Mouse (Mus musculus) liver, postnatal 0 days (tissue): ENCODE data around the gene Gm17545. TPM values are rescaled to one million over a fixed set of nuclear protein-coding genes. Genes with fewer than 3 reads are reported as not detected.

ENCODE experiments used
- ATAC-seq: fragments of 200-750 bp; cut with Nextera tagmentation; 2 replicates; pipeline ENCODE4 v1.8.0; 2017; ENCODE audit warnings: mild to moderate bottlenecking, moderate library complexity
- DNase-seq: peaks from one replicate; pipeline ENCODE4 v3.0.0-alpha.2; 2016
- H3K27ac ChIP-seq: fragments of 300-500 bp; sonication (generic); 2 replicates; pipeline ENCODE4 v1.5.1; 2014; ENCODE audit warnings: antibody characterized with exemption, moderate library complexity, mild to moderate bottlenecking, low read depth
- H3K27me3 ChIP-seq: fragments of 300-500 bp; sonication (generic); 2 replicates; pipeline ENCODE4 v1.6.1; 2014; ENCODE audit warnings: low read length, control low read depth, mixed read lengths; ENCODE audit not compliant: insufficient read depth
- H3K36me3 ChIP-seq: fragments of 300-500 bp; sonication (generic); replicated peaks from 2 replicates; pipeline ENCODE4 v1.6.1; 2014; ENCODE audit warnings: mild to moderate bottlenecking, control low read depth, low read length, moderate library complexity, mixed read lengths; ENCODE audit not compliant: insufficient read depth
- H3K4me1 ChIP-seq: fragments of 300-500 bp; sonication (generic); 2 replicates; pipeline ENCODE4 v1.6.1; 2014; ENCODE audit warnings: antibody characterized with exemption, mild to moderate bottlenecking, control low read depth; ENCODE audit not compliant: insufficient read depth
- H3K4me2 ChIP-seq: fragments of 300-500 bp; sonication (generic); 2 replicates; pipeline ENCODE4 v1.6.1; 2014; ENCODE audit warnings: low read depth, mild to moderate bottlenecking, low read length, moderate library complexity, mixed read lengths
- H3K4me3 ChIP-seq: fragments of 300-500 bp; sonication (generic); 2 replicates; pipeline ENCODE4 v1.5.1; 2014; ENCODE audit warnings: low read depth, low read length
- H3K9ac ChIP-seq: fragments of 300-500 bp; sonication (generic); replicated peaks from 2 replicates; pipeline ENCODE4 v1.6.1; 2014; ENCODE audit warnings: mild to moderate bottlenecking, moderate library complexity
- H3K9me3 ChIP-seq: fragments of 300-500 bp; sonication (generic); 2 replicates; pipeline ENCODE4 v1.6.1; 2016; ENCODE audit warnings: mild to moderate bottlenecking, control low read depth, low read length, mixed read lengths
- CTCF ChIP-seq: sonication (generic); IDR thresholded peaks from 2 replicates; pipeline ENCODE4 v1.5.1; 2016; ENCODE audit warnings: antibody characterized with exemption, low read depth
- EP300 ChIP-seq: IDR thresholded peaks from 2 replicates; pipeline ENCODE4 v1.6.1; 2016; ENCODE audit warnings: antibody characterized with exemption, low read depth, mild to moderate bottlenecking
- WGBS: fragments of 180-500 bp; shearing (Covaris S2); extraction: QIAGEN DNeasy Blood & Tissue Kit; methylation state at CpG from one replicate; pipeline ENCODE4 v1.1.7; 2014; ENCODE audit not compliant: insufficient replicate concordance; 5-methylcytosine and 5-hydroxymethylcytosine counted together
- polyA plus RNA-seq: library from polyadenylated mRNA; unstranded; fragments of >200 nt; fragmentation: Nextera tagmentation; extraction: Ambion mirVana; gene quantifications from 2 replicates; pipeline ENCODE4 v1.2.1, GENCODE M21; 2015

Gm17545 gene
- polyA plus RNA-seq, 1 experiment from 2014 or later: not detected

DNA sequence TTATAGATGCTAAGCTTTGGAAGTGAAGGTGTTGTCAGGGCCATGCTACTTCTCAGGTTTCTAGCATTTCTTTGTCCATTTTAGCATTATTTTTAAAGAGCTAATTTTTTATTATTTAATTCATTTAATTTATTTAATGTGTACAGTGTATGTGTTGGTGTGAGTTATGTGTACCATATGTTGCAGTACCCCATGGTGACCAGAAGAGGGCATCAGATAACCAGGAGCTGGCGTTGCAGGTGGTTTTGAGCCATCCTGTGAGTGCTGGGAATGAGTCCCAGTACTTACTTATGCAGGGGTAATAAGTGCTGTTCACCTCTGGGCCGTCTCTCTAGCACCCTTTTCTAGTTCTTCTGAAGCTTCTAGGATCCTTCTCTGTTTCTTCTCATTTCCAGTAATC is 41.0 kb downstream of the Gm17545 start:
- Histone ChIP-seq H3K4me2 (no peak overlapping the region), H3K27ac (no peak overlapping the region), H3K27me3 (no peaks in the 10 kb centered on the region), H3K36me3 (no peaks in the 10 kb centered on the region; the same call in 1 of the 2 replicates), H3K4me1 (no peaks in the 10 kb centered on the region), H3K9me3 (no peaks in the 10 kb centered on the region), H3K4me3 (no peak overlapping the region), H3K9ac (no peak overlapping the region)
- ATAC-seq (no peak), DNase-seq (no peak)
- TF ChIP-seq CTCF (peak; percentile 49), EP300 (no peak)
- WGBS: 81% methylated on average over 2 of the region's 2 CpGs

DNA sequence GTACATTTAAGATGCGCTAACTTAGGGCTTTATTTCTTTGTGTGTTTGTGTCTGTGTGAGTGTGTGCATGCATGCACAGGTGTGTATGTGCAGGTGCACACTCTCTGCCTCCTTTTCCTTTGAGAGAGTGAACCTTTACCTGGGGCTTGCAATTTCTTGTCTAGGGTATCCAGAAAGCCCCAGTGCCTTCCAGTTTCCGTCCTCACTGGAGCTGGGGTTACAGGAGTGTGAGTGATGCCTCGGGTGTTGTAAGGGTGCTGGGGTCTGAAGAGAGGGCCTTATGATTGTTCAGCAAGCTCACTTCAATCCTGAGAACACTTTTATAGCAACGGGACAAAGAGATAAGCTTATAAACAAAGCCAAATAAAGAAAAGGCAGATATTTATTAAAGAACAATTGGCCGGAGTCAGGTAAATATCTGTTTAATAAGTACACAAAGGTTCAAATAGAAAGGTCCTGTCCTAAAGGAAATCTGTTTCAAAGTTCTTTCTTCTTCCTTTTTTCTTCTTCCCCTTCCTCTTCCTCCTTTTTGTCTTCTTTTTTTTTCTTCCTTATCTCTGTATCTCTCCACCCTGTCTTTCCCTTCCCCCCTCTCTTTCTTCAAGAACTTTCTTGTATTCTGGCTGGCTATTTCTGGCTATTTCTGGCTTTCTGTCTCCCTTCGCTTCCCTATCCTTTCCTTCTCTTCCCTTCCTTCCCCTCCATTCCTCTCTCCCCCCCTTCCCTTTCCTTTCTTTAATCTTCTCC is 43.1 kb downstream of the Gm17545 start:
- Histone ChIP-seq H3K4me2 (no peak overlapping the region), H3K4me1 (no peaks in the 10 kb centered on the region), H3K9me3 (no peaks in the 10 kb centered on the region), H3K27me3 (no peaks in the 10 kb centered on the region), H3K36me3 (no peaks in the 10 kb centered on the region), H3K4me3 (no peak overlapping the region), H3K27ac (no peak overlapping the region), H3K9ac (no peak overlapping the region)
- no peak for DNase-seq
- no peak for ATAC-seq
- TF ChIP-seq CTCF: no peak
- no peak for TF ChIP-seq EP300
- WGBS: 67% methylated on average over 6 of the region's 6 CpGs

DNA sequence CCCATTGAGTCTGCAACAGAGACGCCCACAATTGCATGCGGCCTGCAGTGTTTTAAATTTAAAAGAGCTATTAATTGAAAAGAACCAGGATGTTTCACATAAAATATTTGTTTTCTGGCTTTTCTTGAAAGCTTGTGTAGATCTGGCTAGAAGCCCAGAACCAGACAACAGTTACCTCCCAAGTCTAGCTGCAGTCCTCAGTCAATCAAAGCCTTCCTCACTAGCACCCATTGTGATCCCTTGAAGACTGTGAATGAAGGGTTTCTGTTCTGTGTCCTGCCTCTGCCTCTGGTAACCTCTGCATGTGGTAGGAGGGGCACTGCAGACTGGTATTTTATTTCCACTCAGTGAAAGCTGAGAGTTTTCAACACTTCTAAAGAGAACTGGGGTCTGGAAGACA is 48.9 kb downstream of the Gm17545 start:
- no peak overlapping the region for H3K27ac ChIP-seq
- H3K36me3 ChIP-seq: no peaks in the 10 kb centered on the region
- no peak overlapping the region for H3K4me3 ChIP-seq
- TF ChIP-seq EP300 (no peak), CTCF (no peak)
- H3K27me3 ChIP-seq: no peaks in the 10 kb centered on the region
- no peaks in the 10 kb centered on the region for H3K4me1 ChIP-seq
- H3K9me3 ChIP-seq: no peaks in the 10 kb centered on the region
- WGBS: 87% methylated on average over 2 of the region's 2 CpGs
- DNase-seq (no peak), ATAC-seq (no peak)
- H3K9ac ChIP-seq: no peak overlapping the region
- no peak overlapping the region for H3K4me2 ChIP-seq

DNA sequence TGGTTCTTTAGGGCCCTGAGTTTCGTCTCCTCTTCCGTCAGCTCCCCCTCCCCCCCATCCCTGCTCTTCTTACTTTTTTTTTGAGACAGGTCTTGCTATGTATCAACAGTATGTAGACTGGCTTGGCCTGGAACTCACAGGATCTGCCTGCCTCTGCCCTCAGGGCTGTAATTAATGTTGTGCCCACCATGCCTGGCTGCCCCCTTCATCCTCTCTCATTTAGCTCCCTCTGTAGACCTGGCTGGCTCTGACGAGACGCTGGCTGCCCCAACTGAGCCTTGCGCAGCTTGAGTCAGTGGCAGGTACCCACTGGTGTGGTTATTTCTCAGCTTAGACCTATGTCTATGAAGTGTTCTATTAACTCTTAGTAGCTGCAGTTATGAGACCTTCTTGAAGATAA is 49.5 kb downstream of the Gm17545 start:
- H3K4me2 ChIP-seq: no peak overlapping the region
- H3K9ac ChIP-seq: no peak overlapping the region
- no peak overlapping the region for H3K27ac ChIP-seq
- H3K4me3 ChIP-seq: no peak overlapping the region
- ATAC-seq (no peak), DNase-seq (no peak)
- H3K27me3 ChIP-seq: no peaks in the 10 kb centered on the region
- WGBS: 81% methylated on average over 5 of the region's 5 CpGs
- no peaks in the 10 kb centered on the region for H3K36me3 ChIP-seq
- TF ChIP-seq CTCF (no peak), EP300 (no peak)
- H3K4me1 ChIP-seq: no peaks in the 10 kb centered on the region
- H3K9me3 ChIP-seq: no peaks in the 10 kb centered on the region

DNA sequence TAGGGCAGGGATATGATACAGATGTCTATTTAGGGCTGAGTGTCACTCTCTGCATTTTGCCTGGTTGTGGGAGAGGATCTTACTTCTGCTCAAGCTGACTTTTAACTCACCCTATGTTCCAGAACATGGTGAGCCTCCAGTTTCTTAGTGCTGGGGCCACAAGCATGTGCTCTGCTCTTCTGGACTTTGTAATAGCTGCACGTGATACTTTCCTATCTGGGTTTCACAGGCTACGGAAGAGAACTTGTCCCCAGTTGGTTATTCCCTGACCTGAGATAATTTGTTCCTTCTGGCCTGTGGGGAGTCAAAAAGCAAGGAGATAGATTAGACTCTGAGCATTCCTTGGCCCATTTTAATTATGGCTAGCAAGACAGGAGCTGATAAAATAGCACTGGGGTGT is 51.5 kb downstream of the Gm17545 start:
- Histone ChIP-seq H3K36me3 (no peaks in the 10 kb centered on the region), H3K4me3 (no peak overlapping the region), H3K27me3 (no peaks in the 10 kb centered on the region), H3K27ac (no peak overlapping the region), H3K4me1 (no peaks in the 10 kb centered on the region), H3K9ac (no peak overlapping the region), H3K9me3 (no peaks in the 10 kb centered on the region), H3K4me2 (no peak overlapping the region)
- DNase-seq: no peak
- no peak for TF ChIP-seq CTCF
- no peak for TF ChIP-seq EP300
- 56% methylated on average over 2 of the region's 2 CpGs for WGBS
- no peak for ATAC-seq

Other genes starting within 250 kb of the Gm17545 start
- gene Zfp809, start 228.6 kb upstream of the Gm17545 start, polyA plus RNA-seq: 4.2 and 4.4 TPM in 2 replicates
- gene Zfp599, start 194.4 kb upstream of the Gm17545 start, polyA plus RNA-seq: 0.69 and 0.99 TPM in 2 replicates
- gene Zfp810, start 146.6 kb upstream of the Gm17545 start, polyA plus RNA-seq: 4.8 and 4.9 TPM in 2 replicates
- gene Anln, start 65.1 kb upstream of the Gm17545 start, polyA plus RNA-seq: 6.9 and 7.2 TPM in 2 replicates
- 1.2 and 1.6 TPM in 2 replicates for gene 9530077C05Rik, start 42.8 kb upstream of the Gm17545 start, polyA plus RNA-seq
- 42.2 and 47.9 TPM in 2 replicates for gene Rp9, start 15.5 kb downstream of the Gm17545 start, polyA plus RNA-seq
- gene Bbs9, start 21.4 kb downstream of the Gm17545 start, polyA plus RNA-seq: 1.6 and 1.8 TPM in 2 replicates